Mouse (Mus musculus): ENCODE measurements around the gene Plxnc1. TPM values are rescaled to one million over a fixed set of nuclear protein-coding genes. Genes with fewer than 3 reads are reported as not detected.

Gene Plxnc1
- total and polyA plus RNA-seq, 3 experiments = 27.6 to 34.4 (median 33.0) TPM

DNA sequence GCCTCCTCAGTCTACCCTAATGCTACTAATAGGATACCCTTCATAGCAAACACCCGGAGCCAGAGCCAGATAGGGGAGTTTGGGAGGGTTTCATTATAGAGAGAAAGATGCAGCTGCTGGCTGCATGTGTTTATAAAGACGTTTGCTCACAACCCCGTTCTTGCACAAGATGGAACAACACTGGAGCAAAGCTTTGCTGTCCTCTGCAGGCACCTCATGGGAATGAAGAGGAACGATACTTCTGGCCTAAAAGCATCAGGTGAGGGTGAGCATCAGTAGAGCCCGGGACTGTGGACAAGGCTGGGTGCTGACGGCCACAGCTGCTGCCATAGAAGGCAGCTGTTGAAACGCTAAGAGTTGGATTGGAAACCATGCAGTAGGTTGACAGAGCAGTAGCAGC is 137.3 kb downstream of the Plxnc1 start:
- H3K4me2 ChIP-seq (ENCODE audit: insufficient read depth, low read depth, poor library complexity, severe bottlenecking) = no peak overlapping the region
- in situ Hi-C loops (cut with MboI; ENCODE audit: low pct_ligation_motif_present, low pct_unique_long_range_greater_than_20kb, low sequenced_read_pairs) (no loop called here), dilution Hi-C loops (cut with MboI; ENCODE audit: extremely low pct_ligation_motif_present, extremely low pct_unique_long_range_greater_than_20kb, low sequenced_read_pairs) (loop anchor here (25.0 kb wide), 1 partner anchor 105 kb away; no protein-coding TSS in a partner anchor)
- no peak for TF ChIP-seq TBP (conservative IDR thresholded peaks at IDR 0.05; ENCODE audit: low read depth, low read length)
- no peak for TF ChIP-seq POLR2AphosphoS2 (IDR thresholded peaks at IDR 0.05; ENCODE audit: low read depth, low read length)
- no peak for TF ChIP-seq RCOR1 (conservative IDR thresholded peaks at IDR 0.05; ENCODE audit: low read depth, low read length)
- TF ChIP-seq EP300 (IDR thresholded peaks at IDR 0.05; ENCODE audit: low read length) = no peak
- TF ChIP-seq MYC (IDR thresholded peaks at IDR 0.05; ENCODE audit: low read depth, low read length) = no peak
- TF ChIP-seq ETS1 (conservative IDR thresholded peaks at IDR 0.05; ENCODE audit: low read depth, low read length) = no peak
- TF ChIP-seq USF1 (IDR thresholded peaks at IDR 0.05; ENCODE audit: low read depth, low read length) = no peak
- TF ChIP-seq JUN (IDR thresholded peaks at IDR 0.05; ENCODE audit: insufficient read depth, low read depth, low read length) = no peak
- no peak for TF ChIP-seq MAX (IDR thresholded peaks at IDR 0.05; ENCODE audit: low read length)
- no peak for DNase-seq (ENCODE audit: extremely low read depth)
- no peak overlapping the region for H3K9ac ChIP-seq (ENCODE audit: insufficient read depth, low read depth)
- H3K79me2 ChIP-seq (replicated peaks; ENCODE audit: control insufficient read depth, extremely low read depth, insufficient read depth, poor library complexity, severe bottlenecking) = no peaks in the 10 kb centered on the region; the same call in 1 of the 2 replicates
- H3K4me3 ChIP-seq (replicated peaks in 1 of 3; ENCODE audit: low read depth in 2 of 3, low read length in 2 of 3, poor library complexity in 1 of 3) = no peak overlapping the region
- peaks cover 28 to 72% of the 10 kb centered on the region in 2 experiments for H3K36me3 ChIP-seq (replicated peaks in 1 of 2; ENCODE audit: control insufficient read depth in 1 of 2, insufficient read depth in 1 of 2, low read length in 1 of 2)
- no peak overlapping the region for H3K27ac ChIP-seq (ENCODE audit: insufficient read depth, low read depth)
- peaks cover 9 to 38% of the 10 kb centered on the region in 2 experiments for H3K4me1 ChIP-seq (ENCODE audit: control insufficient read depth in 1 of 2, insufficient read depth in 2 of 2)
- H3K9me3 ChIP-seq (replicated peaks; ENCODE audit: low read length) = no peaks in the 10 kb centered on the region
- H3K27me3 ChIP-seq (replicated peaks) = no peaks in the 10 kb centered on the region

GRCm38 (mm10) chr10:94804909-94805220 is 139.8 kb downstream of the Plxnc1 start:
- H3K79me2 ChIP-seq (replicated peaks; ENCODE audit: control insufficient read depth, extremely low read depth, insufficient read depth, poor library complexity, severe bottlenecking) = no peaks in the 10 kb centered on the region; the same call in 1 of the 2 replicates
- no peak overlapping the region for H3K27ac ChIP-seq (ENCODE audit: insufficient read depth, low read depth)
- no peak overlapping the region for H3K4me3 ChIP-seq (replicated peaks in 1 of 3; ENCODE audit: low read depth in 2 of 3, low read length in 2 of 3, poor library complexity in 1 of 3)
- H3K36me3 ChIP-seq (replicated peaks in 1 of 2; ENCODE audit: control insufficient read depth in 1 of 2, insufficient read depth in 1 of 2, low read length in 1 of 2) = peaks cover 35 to 78% of the 10 kb centered on the region in 2 experiments
- H3K4me2 ChIP-seq (ENCODE audit: insufficient read depth, low read depth, poor library complexity, severe bottlenecking) = no peak overlapping the region
- dilution Hi-C loops (cut with MboI; ENCODE audit: extremely low pct_ligation_motif_present, extremely low pct_unique_long_range_greater_than_20kb, low sequenced_read_pairs) (loop anchor here (25.0 kb wide), 1 partner anchor 107 kb away; no protein-coding TSS in a partner anchor), in situ Hi-C loops (cut with MboI; ENCODE audit: low pct_ligation_motif_present, low pct_unique_long_range_greater_than_20kb, low sequenced_read_pairs) (no loop called here)
- no peak for DNase-seq (ENCODE audit: extremely low read depth)
- peaks cover 0 to 21% of the 10 kb centered on the region in 2 experiments; a peak in 2 of 4 replicates for H3K4me1 ChIP-seq (ENCODE audit: control insufficient read depth in 1 of 2, insufficient read depth in 2 of 2)
- no peaks in the 10 kb centered on the region for H3K9me3 ChIP-seq (replicated peaks; ENCODE audit: low read length)
- no peaks in the 10 kb centered on the region for H3K27me3 ChIP-seq (replicated peaks)
- no peak overlapping the region for H3K9ac ChIP-seq (ENCODE audit: insufficient read depth, low read depth)
- TF ChIP-seq ZNF384 (IDR thresholded peaks at IDR 0.05; ENCODE audit: low read depth, low read length) = no peak
- no peak for TF ChIP-seq ZC3H11A (IDR thresholded peaks at IDR 0.05; ENCODE audit: low read depth, low read length)
- no peak for TF ChIP-seq ELF1 (IDR thresholded peaks at IDR 0.05; ENCODE audit: low read depth, low read length)
- TF ChIP-seq MAX (IDR thresholded peaks at IDR 0.05; ENCODE audit: low read length) = no peak
- TF ChIP-seq MAFK (IDR thresholded peaks at IDR 0.05; ENCODE audit: insufficient replicate concordance, low read length) = no peak
- no peak for TF ChIP-seq USF1 (IDR thresholded peaks at IDR 0.05; ENCODE audit: low read depth, low read length)
- TF ChIP-seq SIN3A (IDR thresholded peaks at IDR 0.05; ENCODE audit: low read length) = no peak
- no peak for TF ChIP-seq KAT2A (IDR thresholded peaks at IDR 0.05; ENCODE audit: insufficient replicate concordance, low read length)
- TF ChIP-seq CTCF (conservative IDR thresholded peaks at IDR 0.05 in 1 of 2, IDR thresholded peaks at IDR 0.05 in 1 of 2; ENCODE audit: low read depth in 2 of 2, low read length in 2 of 2) = no peak
- no peak for TF ChIP-seq MEF2A (IDR thresholded peaks at IDR 0.05; ENCODE audit: borderline replicate concordance, low read depth, low read length)
- no peak for TF ChIP-seq UBTF (IDR thresholded peaks at IDR 0.05; ENCODE audit: low read depth, low read length)
- TF ChIP-seq NRF1 (IDR thresholded peaks at IDR 0.05; ENCODE audit: low read depth, low read length) = no peak
- TF ChIP-seq PAX5 (IDR thresholded peaks at IDR 0.05; ENCODE audit: low read length) = no peak
- no peak for TF ChIP-seq SMC3 (IDR thresholded peaks at IDR 0.05; ENCODE audit: low read depth, low read length)
- no peak for TF ChIP-seq RAD21 (IDR thresholded peaks at IDR 0.05; ENCODE audit: low read depth, low read length)
- no peak for TF ChIP-seq CHD2 (IDR thresholded peaks at IDR 0.05; ENCODE audit: low read length)

Measured in CH12.LX (cell line).